Mouse (Mus musculus): Measurements from ENCODE around the gene Adat3.

Gene Adat3

GRCm38 (mm10) chr10:80609269-80609924, 6.7 kb downstream of the Adat3 start:
- no peak for DNase-seq (ENCODE audit: extremely low spot score, low spot score)

- no peak for DNase-seq (ENCODE audit: extremely low spot score, low spot score)
Observed at GRCm38 (mm10) chr10:80610116-80610785, 7.6 kb downstream of the Adat3 start.

DNA sequence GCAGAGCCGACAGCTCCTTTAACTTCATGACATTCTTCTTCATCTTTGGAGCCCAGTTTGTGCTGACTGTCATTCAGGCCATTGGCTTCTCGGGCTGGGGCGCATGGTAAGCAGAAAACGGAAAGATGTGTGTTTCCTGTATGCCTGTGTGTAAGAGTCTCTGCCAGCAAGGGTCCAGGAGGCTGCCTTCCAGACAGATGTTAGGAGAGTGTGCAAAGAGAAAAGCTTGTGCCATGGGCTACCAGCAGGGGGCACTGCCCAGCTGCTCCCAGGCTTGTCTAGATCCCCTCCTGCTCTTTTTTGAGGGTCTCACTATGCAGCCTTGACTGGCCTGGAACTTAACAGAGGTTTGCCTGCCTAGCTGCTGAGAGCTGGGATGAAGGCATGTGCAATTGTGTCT, 8.3 kb downstream of the Adat3 start:
- peak; percentile 41 for DNase-seq (ENCODE audit: extremely low spot score, low spot score)

DNA sequence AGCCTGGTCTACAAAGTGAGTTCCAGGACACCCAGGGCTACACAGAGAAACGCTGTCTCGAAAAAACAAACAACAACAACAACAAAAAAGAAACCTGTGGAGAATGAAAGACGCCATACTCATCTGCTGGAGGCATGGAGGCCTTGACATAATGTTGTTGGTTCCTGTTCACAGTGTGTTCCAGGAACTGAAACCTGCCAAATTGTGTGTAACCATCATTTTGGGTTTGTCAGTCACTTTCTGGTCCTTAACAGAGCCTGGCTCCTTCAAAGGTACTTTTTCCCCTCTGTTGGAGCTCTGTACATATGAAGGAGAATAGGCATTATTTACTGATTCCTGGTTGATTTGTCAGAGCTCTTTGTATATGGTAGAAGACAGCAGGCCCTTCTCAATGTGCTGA, 9.2 kb downstream of the Adat3 start:
- no peak for DNase-seq (ENCODE audit: extremely low spot score, low spot score)

GRCm38 (mm10) chr10:80613821-80614220, 11.1 kb downstream of the Adat3 start:
- DNase-seq (ENCODE audit: extremely low spot score, low spot score): no peak

GRCm38 (mm10) chr10:80614351-80614750, 11.7 kb downstream of the Adat3 start:
- DNase-seq (ENCODE audit: extremely low spot score, low spot score): no peak

DNA sequence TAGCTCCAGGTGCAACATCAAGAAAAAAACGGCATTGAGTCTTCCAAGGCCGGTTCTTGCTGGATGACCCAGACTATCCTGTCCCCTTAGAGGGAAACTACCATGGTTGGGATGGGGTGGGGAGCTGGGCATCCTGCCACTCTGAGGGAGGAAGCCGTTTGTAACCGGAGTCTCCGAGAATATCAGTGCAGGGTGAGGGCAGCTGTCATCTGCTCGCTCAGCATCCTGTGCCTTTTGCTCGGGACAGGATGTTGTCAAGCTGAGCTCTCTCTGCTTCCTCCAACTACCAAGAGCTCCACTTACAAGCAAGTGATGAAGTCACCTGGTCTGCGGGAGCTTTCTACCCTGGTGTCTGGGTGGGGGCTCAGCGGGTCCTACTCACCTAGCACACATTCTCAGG, 15.5 kb downstream of the Adat3 start:
- no peak for DNase-seq (ENCODE audit: extremely low spot score, low spot score)

GRCm38 (mm10) chr10:80619465-80620244, 17.0 kb downstream of the Adat3 start:
- no peak for DNase-seq (ENCODE audit: extremely low spot score, low spot score)

GRCm38 (mm10) chr10:80620365-80620764, 17.7 kb downstream of the Adat3 start:
- no peak for DNase-seq (ENCODE audit: extremely low spot score, low spot score)

- no peak for DNase-seq (ENCODE audit: extremely low spot score, low spot score)
Observed at GRCm38 (mm10) chr10:80620796-80621689, 18.4 kb downstream of the Adat3 start.

DNA sequence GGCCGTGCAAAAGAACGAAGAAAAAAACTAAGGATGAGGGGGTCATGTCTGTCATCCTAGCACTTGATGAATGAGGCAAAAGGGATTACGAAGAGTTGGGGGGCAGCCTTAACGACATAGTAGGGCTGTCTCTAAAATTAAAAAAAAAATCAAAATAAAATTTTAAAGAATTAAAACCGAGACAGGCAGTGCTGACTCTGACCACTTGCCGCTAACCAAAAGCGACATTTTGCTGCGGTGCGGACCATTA, 18.9 kb downstream of the Adat3 start:
- no peak for DNase-seq (ENCODE audit: extremely low spot score, low spot score)

GRCm38 (mm10) chr10:80621940-80622660, 19.4 kb downstream of the Adat3 start:
- peak; percentile 100 for DNase-seq (ENCODE audit: extremely low spot score, low spot score)

GRCm38 (mm10) chr10:80622661-80623456, 20.2 kb downstream of the Adat3 start, which contains the start of gene Csnk1g2:
TSS of gene Csnk1g2 (plus strand) at chr10:80622838.
- no peak for DNase-seq (ENCODE audit: extremely low spot score, low spot score)

DNA sequence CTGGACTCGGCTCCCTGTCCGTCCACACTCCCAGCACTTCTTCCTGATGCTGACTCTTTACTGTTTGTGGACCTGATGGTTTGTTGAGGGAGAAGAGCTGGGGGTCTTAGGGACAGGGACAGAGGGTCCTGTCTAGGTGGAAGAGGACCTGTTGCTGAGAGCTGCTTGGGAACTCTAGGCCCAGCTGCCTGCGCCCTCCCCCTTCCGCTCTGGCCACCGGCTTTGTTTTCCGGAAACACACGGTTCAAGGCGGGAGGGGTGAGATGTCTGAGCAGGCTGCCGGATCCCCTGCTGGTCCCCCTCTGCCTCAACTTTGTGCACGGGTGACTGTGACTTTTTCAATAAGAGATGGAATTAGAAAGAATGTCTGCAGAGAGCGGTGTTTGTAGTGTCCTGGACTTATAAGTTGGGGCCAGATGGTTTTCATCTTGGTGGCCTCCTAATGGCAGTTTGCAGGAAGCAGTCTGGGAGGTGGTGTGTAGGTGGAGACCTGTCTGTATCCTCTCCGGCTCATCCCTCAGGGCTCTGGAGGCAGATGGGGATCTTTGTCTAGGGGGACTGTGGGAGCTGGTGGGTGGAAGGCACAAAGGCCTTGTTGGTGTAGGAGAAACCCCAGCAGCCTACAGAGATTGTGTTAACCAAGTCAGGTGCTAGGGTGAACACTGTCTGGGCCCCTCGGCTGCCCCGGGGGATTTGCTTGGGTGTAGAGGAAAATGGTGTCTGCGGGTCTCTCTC, 20.9 kb downstream of the Adat3 start:
- peak; percentile 65 for DNase-seq (ENCODE audit: extremely low spot score, low spot score)

GRCm38 (mm10) chr10:80625764-80626163, 23.1 kb downstream of the Adat3 start:
- no peak for DNase-seq (ENCODE audit: extremely low spot score, low spot score)

GRCm38 (mm10) chr10:80627685-80628084, 25.0 kb downstream of the Adat3 start:
- no peak for DNase-seq (ENCODE audit: extremely low spot score, low spot score)

DNA sequence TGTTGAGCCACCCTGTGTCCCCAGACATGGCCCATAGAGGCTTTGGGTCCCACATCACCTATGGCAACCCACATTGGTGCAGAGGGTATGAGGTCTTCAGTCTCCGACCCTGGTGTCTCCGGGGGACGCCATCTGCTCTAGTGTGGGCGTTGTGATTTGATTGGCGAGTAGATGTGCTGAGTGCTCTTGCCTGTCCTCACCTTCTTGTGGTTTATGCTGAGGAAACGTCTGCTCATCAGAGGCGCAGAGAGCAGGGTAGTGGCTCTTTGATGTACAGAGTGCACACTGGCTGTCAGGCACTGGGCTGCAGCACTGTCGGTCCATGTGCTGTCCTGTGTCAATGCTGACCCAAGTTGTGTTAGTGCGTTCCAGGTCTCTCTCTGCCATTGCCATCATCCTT, 26.2 kb downstream of the Adat3 start:
- no peak for DNase-seq (ENCODE audit: extremely low spot score, low spot score)

DNA sequence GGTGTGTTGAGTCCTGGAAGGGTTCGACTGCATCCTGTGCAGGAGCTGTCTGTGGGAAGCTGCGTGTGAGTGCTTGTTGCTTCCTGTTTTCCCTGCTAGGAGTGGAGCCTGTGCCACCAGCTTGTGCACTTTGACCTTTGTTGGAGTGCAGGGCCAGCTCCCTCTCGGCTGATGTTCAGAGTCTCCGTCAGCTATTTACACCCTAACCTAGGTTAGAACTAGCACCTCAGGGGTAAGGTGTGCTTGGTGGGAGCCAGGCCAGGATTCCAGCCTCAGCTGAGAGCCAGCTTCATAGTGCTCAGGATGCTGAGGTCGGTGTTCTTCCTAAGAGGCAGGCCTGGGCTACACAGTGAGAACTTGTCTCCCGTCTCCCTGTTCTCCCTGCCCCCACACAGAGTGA, 32.7 kb downstream of the Adat3 start:
- no peak for DNase-seq (ENCODE audit: extremely low spot score, low spot score)

DNA sequence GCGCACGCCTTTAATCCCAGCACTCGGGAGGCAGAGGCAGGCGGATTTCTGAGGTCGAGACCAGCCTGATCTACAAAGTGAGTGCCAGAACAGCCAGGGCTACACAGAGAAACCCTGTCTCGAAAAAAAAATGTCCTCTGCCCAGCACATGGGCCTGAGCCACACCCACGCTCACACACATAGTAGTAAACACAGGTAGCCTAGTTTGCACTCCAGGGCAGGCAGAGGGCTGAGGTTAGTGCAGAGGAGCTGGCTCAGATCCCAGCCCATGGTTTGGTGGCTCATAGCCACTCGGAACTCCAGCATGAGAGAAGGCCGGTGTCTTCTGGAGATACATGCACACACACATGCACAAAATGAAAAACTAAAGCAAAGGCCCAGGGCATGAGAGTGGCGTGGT, 44.3 kb downstream of the Adat3 start:
- DNase-seq (ENCODE audit: extremely low spot score, low spot score): no peak
